Mouse (Mus musculus) lung, embryonic 14.5 days (tissue): ENCODE measurements at regions not wholly inside any gene's neighbourhood (a gene's known extent, or its start where the extent isn't known, plus 50 kb on each side); places are given as distances from the start of the nearest gene placed in this dataset. TPM values are rescaled to one million over a fixed set of nuclear protein-coding genes. Genes with fewer than 3 reads are reported as not detected.

Experiments
- ATAC-seq: fragments of 200-750 bp; cut with Nextera tagmentation; 2 replicates; pipeline ENCODE4 v1.8.0; 2017; ENCODE audit warnings: mild to moderate bottlenecking, moderate TSS enrichment, moderate library complexity; ENCODE audit not compliant: insufficient read depth
- DNase-seq: peaks from one replicate; pipeline ENCODE4 v3.0.0-alpha.2; 2015
- H3K27ac ChIP-seq: fragments of 300-500 bp; sonication (generic); 2 replicates; pipeline ENCODE4 v1.5.1; 2014; ENCODE audit warnings: low read depth, mild to moderate bottlenecking, moderate library complexity
- H3K27me3 ChIP-seq: fragments of 300-500 bp; sonication (generic); 2 replicates; pipeline ENCODE4 v1.6.1; 2014; ENCODE audit warnings: low read length, control low read depth; ENCODE audit not compliant: insufficient read depth
- H3K36me3 ChIP-seq: fragments of 300-500 bp; sonication (generic); 2 replicates; pipeline ENCODE4 v1.6.1; 2014; ENCODE audit warnings: control low read depth; ENCODE audit not compliant: insufficient read depth
- H3K4me1 ChIP-seq: fragments of 300-500 bp; sonication (generic); 2 replicates; pipeline ENCODE4 v1.6.1; 2014; ENCODE audit warnings: antibody characterized with exemption, control low read depth; ENCODE audit not compliant: insufficient read depth
- H3K4me2 ChIP-seq: fragments of 300-500 bp; sonication (generic); 2 replicates; pipeline ENCODE4 v1.6.1; 2014; ENCODE audit warnings: mild to moderate bottlenecking
- H3K4me3 ChIP-seq: fragments of 300-500 bp; sonication (generic); 2 replicates; pipeline ENCODE4 v1.5.1; 2014; ENCODE audit warnings: low read depth, low read length
- H3K9ac ChIP-seq: fragments of 300-500 bp; sonication (generic); 2 replicates; pipeline ENCODE4 v1.6.1; 2014
- H3K9me3 ChIP-seq: fragments of 300-500 bp; sonication (generic); 2 replicates; pipeline ENCODE4 v1.6.1; 2016; ENCODE audit warnings: low read depth, low read length, control low read depth
- CTCF ChIP-seq: IDR thresholded peaks from 2 replicates; pipeline ENCODE4 v1.5.1; 2016; ENCODE audit warnings: antibody characterized with exemption, low read depth
- WGBS: fragments of 180-500 bp; shearing (Covaris S2); extraction: QIAGEN DNeasy Blood & Tissue Kit; methylation state at CpG from one replicate; pipeline ENCODE4 v1.1.7; 2014; 5-methylcytosine and 5-hydroxymethylcytosine counted together
- microRNA counts: library from miRNA; unstranded; fragments of <30 nt; microRNA quantifications from one replicate; lab custom pipeline; 2016
- microRNA-seq: library from miRNA; unstranded; fragments of <30 nt; microRNA quantifications from one replicate; pipeline ENCODE4, GENCODE M21; 2016; ENCODE audit warnings: borderline number of aligned reads

- Histone ChIP-seq H3K27me3 (no peaks in the 10 kb centered on the region), H3K4me3 (no peak overlapping the region), H3K27ac (no peak overlapping the region), H3K36me3 (no peaks in the 10 kb centered on the region), H3K4me2 (no peak overlapping the region), H3K4me1 (no peaks in the 10 kb centered on the region), H3K9me3 (no peaks in the 10 kb centered on the region), H3K9ac (no peak overlapping the region)
- ATAC-seq, result no peak
- peak; percentile 7 for DNase-seq
- TF ChIP-seq CTCF, result no peak
- WGBS, result 48% methylated on average over 5 of the region's 5 CpGs
Observed at GRCm38 (mm10) chr2:94219421-94219820, 61.7 kb upstream of the Hsd17b12 start.

- Histone ChIP-seq H3K4me1 (no peaks in the 10 kb centered on the region), H3K4me2 (no peak overlapping the region), H3K9me3 (no peaks in the 10 kb centered on the region), H3K27ac (no peak overlapping the region), H3K4me3 (no peak overlapping the region), H3K27me3 (no peaks in the 10 kb centered on the region), H3K9ac (no peak overlapping the region), H3K36me3 (no peaks in the 10 kb centered on the region)
- no peak for DNase-seq
- 83% methylated on average over 3 of the region's 3 CpGs for WGBS
- no peak for ATAC-seq
- no peak for TF ChIP-seq CTCF
Observed at GRCm38 (mm10) chr2:94217481-94217880, 59.7 kb upstream of the Hsd17b12 start.

DNA sequence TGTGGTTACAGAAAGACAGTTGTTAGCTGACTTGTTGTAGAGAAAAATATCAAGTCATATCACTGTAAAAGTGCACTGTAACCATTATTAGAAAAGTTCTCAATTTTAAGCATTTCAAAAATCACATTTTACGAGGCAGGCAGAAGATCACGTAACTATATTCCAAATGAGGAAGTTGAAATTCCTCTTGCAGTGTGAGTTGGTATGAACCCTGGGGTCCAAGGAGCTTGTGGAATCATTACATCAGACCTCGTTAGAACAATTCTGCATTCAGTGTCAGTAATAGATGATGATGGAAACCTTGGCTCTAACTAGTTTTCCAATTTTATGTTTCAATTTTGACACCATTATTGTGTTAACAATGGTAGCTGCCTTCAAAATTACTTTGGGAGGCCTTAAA is 57.7 kb upstream of the Hsd17b12 start:
- no peak overlapping the region for H3K27ac ChIP-seq
- no peaks in the 10 kb centered on the region for H3K4me1 ChIP-seq
- ATAC-seq (no peak), DNase-seq (no peak)
- no peak overlapping the region for H3K9ac ChIP-seq
- H3K9me3 ChIP-seq, result no peaks in the 10 kb centered on the region
- H3K4me2 ChIP-seq, result no peak overlapping the region
- TF ChIP-seq CTCF, result no peak
- no peaks in the 10 kb centered on the region for H3K27me3 ChIP-seq
- H3K36me3 ChIP-seq, result no peaks in the 10 kb centered on the region
- no peak overlapping the region for H3K4me3 ChIP-seq
- WGBS, result 82% methylated on average over 3 of the region's 3 CpGs

MicroRNAs encoded in the stretch of these regions (microRNA counts, 519-probe panel; counts per million panel counts)
- microRNA mmu-miR-129-3p (lab: Ali Mortazavi, UCI) (1,584 counts per million, percentile 12 among the panel's probes with 10 or more counts), microRNA mmu-miR-129-5p (lab: Ali Mortazavi, UCI) (1,744 counts per million, percentile 15 among the panel's probes with 10 or more counts)

Small RNAs in the stretch of these regions (microRNA-seq; reads per million reads assigned to microRNA genes)
- gene Mir129-2 (not detected), gene Mir129b (not detected)
